Mouse (Mus musculus) cerebral cortex, adult 2 months (tissue): Measurements from ENCODE around the gene Tmem14c.

Experiments used
- WGBS: fragments of 180-500 bp; shearing (Covaris S2); methylation state at CpG from one replicate; pipeline ENCODE4 v1.1.7; 2018; 5-methylcytosine and 5-hydroxymethylcytosine counted together

Tmem14c gene

GRCm38 (mm10) chr13:41015829-41016634, at the start of gene Tmem14c:
TSS of gene Tmem14c (plus strand) at chr13:41016292.
- WGBS, result under 1% methylated on average over 43 of the region's 43 CpGs

DNA sequence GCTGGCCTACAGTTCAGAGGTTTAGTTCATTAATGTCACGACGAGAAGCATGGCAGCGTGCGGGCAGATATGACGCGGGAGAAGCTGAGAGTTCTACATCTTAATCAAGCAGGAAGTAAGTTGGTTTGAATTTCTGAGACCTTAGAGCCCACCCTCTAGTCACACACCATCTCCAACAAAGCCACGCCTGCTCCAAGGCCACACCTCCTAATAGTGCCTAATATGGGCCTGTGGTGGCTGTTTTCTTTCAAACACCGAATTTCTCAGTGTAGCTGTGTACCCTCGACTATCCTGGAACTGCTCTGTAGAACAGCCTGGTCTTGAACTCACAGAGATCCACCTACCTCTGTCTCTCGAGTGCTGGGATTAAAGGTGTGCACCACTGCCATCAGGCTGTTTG, 48.5 kb upstream of the Tmem14c start:
- WGBS, result 96% methylated on average over 10 of the region's 10 CpGs

GRCm38 (mm10) chr13:40968564-40968963, 47.5 kb upstream of the Tmem14c start:
- 72% methylated on average over 5 of the region's 5 CpGs for WGBS

- WGBS, result 94% methylated on average over 4 of the region's 4 CpGs
Measured at GRCm38 (mm10) chr13:40969761-40970390, 46.2 kb upstream of the Tmem14c start.

GRCm38 (mm10) chr13:40971261-40971660, 44.8 kb upstream of the Tmem14c start:
- WGBS, result 89% methylated on average over 5 of the region's 5 CpGs

DNA sequence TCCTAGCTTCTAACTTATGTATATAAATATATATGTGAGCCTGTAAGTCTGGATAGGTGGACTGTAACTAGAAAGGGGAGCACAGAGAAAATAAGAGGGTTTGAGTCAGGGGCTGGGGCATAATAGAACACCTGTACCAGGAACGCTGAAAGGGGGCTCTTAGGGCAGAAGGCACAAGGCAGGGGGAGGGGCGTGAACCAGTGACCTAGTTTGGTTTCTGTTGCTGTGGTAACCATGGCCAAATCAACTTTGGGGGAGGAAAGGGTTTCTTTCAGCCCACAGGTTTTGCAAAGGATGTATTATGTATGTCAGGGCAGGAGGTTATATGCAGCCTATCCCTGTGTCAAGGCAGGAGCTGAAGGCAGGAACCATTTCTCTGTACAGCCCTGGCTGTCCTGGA, 44.3 kb upstream of the Tmem14c start:
- 80% methylated on average over 2 of the region's 2 CpGs for WGBS

DNA sequence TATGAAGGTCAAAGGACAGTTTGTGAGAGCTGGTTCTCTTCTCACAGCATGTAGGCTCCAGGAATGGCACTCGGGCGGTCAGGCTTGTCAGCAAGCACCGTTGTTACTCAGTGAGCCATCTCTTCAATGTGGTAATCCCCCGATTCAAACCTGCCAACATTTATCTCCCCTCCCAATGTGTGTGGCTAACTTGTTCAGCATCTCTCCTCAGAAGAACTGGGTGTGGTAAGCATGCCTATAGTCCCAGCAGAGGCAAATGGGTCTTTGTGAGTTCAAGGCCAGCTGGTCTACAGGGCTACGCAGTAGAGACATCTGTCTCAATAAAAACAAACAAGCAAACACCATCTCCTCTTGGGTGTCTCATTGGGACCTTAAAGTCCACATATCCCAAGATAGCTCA, 43.1 kb upstream of the Tmem14c start:
- WGBS, result 95% methylated on average over 5 of the region's 5 CpGs

GRCm38 (mm10) chr13:40977609-40978008, 38.5 kb upstream of the Tmem14c start:
- 26% methylated on average over 7 of the region's 7 CpGs for WGBS

DNA sequence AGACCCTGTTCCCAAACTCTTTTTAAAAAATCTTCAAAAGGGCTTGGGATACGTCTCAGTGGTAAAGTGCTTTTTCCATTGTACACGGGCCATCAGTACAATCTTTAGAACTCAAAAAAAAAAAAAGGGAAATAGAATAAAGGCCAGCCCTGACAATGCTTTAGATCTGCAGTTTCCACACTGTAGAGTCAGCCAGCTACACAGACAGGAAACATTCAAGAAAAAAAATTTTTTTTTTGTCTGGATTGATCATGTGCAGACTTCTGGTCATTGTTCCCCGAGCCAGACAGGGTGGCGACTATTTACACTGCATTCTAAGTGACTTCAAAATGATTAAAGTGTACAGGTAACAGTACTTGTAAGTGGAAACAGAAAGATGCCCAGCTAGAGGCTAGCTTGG, 37.4 kb upstream of the Tmem14c start:
- 79% methylated on average over 4 of the region's 4 CpGs for WGBS

DNA sequence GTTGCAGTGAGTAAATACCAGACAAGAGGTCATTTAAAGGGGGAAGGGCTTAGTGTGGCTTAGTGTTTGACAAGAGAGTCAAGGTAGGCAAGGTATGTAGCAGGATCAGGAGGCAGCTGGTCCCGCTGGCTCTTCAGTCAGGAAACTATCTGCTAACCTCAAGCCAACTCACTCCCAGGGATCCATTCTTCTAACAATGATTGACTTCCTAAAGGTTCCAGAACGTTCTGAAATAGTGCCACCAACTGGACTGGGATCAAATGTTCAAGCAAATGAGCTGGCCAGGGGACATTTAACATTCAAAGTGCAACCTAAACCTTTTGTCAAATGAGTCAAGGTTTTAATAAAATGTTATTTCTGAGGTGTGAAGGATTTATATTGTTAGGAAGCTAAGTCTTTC, 36.8 kb upstream of the Tmem14c start:
- 39% methylated on average over 2 of the region's 2 CpGs for WGBS

GRCm38 (mm10) chr13:40982759-40983158, 33.3 kb upstream of the Tmem14c start:
- WGBS, result 82% methylated on average over 1 of the region's 1 CpGs

GRCm38 (mm10) chr13:40986081-40986480, 30.0 kb upstream of the Tmem14c start:
- 93% methylated on average over 5 of the region's 5 CpGs for WGBS

GRCm38 (mm10) chr13:40987608-40988303, 28.3 kb upstream of the Tmem14c start:
- WGBS, result 64% methylated on average over 4 of the region's 4 CpGs

GRCm38 (mm10) chr13:40988418-40988817, 27.7 kb upstream of the Tmem14c start:
- 73% methylated on average over 2 of the region's 2 CpGs for WGBS

GRCm38 (mm10) chr13:40994487-40995263, 21.4 kb upstream of the Tmem14c start:
- WGBS, result 31% methylated on average over 8 of the region's 8 CpGs

DNA sequence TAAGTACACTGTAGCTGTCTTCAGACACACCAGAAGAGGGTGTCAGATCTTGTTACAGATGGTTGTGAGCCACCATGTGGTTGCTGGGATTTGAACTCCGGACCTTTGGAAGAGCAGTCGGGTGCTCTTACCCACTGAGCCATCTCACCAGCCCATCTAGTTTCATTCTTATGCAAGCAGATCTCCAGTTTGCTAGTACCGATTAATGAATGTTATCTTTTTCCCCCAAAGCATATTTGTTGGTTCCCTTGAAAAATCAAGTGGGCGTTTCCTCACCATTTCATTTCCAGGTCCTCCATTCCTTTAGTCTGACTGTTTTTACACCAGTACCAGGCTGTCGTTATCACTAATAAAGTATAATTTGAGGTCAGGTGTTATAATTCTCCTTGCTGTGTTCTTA, 17.6 kb upstream of the Tmem14c start:
- 94% methylated on average over 5 of the region's 5 CpGs for WGBS

DNA sequence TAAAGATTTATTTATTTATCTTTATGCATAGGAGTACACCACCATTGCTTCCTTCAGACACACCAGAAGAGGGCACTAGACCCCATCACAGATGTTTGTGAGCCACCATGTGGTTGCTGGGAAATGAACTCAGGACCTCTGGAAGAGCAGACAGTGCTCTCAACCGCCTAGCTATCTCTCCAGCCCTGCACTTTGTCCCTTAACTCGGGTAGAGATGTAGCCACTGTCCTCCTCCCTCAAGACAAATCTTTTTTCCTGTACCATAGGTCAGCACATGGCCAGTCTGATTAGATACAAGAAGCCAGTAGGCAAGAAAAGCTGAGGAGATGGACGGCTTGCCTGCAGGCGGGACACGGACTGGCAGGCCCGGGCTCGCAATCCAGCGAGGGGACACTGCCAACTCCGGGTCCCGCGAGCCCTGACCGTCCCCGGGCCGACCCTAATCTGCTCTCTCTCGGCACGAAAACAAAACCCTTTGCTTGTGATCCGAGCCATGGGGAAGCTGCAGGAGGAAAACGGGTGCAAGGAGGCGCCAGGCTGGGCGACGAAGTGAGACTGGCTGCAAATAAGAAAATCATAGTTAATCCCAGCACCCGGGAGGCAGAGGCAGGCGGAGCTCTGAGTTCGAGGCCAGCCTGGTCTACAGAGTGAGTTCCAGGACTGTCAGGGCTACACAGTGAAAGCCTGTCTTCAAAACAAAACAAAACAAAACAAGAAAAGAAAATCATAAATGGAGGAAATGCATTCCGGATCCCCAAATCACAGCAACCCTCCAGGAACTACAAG, 15.8 kb upstream of the Tmem14c start:
- WGBS, result under 1% methylated on average over 25 of the region's 25 CpGs

DNA sequence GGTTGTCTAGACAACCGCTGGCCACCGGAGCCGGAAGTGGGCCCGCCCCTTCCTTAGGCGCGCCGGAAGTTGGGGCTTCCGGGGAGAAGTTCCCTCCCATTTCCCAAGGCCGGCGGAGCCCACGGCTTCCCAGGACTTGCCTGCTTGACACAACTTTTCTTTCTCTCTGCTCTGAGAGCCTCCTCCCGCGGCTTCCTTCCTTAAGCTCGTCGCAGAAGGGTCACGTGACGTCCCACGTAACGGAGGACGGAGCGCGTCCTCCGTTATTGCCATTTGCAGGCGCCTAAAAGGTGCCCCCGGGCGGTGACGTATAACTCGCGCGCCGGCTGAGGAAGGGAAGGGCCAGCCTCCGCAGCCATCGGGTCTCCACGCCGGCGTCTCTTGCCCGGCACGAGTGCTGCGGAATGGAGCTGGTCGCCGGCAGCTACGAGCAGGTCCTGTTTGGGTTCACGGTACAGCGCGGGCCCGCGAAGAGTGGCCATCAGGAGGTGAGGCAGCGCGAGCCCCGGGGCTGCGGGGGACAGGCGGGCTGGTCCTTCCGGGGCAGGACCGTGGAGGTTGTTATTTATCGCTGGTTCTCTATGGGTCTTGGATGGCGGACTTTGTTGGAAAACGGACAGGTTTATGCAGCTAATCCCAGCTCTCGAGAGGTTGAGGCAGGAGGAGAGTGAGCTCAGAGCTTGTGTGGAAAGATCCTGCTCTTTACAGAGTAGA, 15.0 kb upstream of the Tmem14c start, which contains the start of gene Pak1ip1:
Gene Pak1ip1 (plus strand): TSS at position 98 of the 714 bp plus-strand sequence.
- WGBS, result under 1% methylated on average over 58 of the region's 58 CpGs

DNA sequence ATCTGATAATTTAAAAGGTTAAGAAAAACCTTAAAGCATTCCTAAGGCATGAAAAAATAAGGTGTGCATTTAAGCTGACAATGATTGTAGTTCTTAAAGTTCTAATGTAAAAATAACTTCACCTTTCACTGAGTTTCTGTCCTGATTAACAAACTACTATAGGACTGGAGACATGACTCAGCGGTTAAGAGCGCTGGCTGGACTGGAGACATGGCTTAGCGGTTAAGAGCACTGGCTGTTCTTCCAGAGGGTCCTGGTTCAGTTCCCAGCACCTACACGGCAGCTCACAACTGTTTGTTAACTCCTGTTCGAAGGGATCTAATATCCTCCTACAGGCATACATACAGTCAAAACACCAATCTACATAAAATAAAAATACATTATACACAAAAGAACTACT, 14.1 kb upstream of the Tmem14c start:
- 83% methylated on average over 5 of the region's 5 CpGs for WGBS

DNA sequence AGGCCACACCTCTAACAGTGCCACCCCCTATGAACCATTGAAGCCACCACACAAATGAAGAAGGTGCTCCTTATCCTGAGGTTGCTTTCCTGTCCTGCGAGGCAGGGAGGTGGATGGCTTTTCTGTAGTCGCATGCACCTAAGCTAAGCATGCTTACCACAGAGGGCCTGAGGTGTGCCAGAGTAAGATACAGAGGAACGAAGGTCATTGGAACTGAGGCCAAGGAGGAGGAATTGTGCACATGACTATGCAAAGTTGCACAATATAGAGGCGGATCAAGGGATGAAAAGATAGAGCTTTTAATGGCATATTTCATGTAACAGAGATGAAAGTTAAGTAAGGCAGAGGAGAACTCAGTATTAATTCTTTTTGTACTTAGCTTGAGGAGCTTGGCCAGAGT, 9.8 kb upstream of the Tmem14c start:
- 93% methylated on average over 4 of the region's 4 CpGs for WGBS
